In the genomic region with DNA sequence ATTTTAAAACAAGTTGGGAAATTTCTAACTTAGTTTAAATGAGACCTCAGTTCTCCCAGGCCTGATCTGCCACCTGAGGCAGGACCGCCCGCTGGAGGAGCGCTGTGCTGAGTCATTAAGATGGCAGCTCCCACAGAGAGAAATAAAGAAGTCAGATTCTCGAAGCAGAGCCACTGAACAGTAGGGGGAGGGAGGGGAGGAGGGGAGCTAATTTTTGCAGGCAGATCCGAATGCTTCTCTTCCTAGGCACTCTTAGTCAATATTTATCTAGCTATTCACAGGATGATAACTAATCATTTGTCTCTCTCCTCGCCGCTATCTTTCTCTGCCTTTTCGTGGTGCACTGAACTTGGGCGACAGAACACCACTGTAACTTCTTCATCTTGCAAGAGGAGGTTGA, we compare ENCODE assay signal across 8 mouse cellular contexts.
A peak's percentile ranks its signal among the peaks of the same experiment; 100 is the strongest.
DNase-seq lines count a peak whose midpoint lies in the region; ATAC-seq and TF ChIP-seq lines count a peak whose summit lies in the region.
"Had no signal": no experiment of that assay in that cellular context is flagged by ENCODE, and none has a peak within 500 bp of the region (broad histone marks: within the 10 kb centered on the region; RNA-seq: fewer than 3 reads in every experiment).

No protein-coding gene starts in this region.

- H3K4me1 ChIP-seq in lung, embryonic 14.5 days (ENCODE audit: insufficient read depth): no peaks in the 10 kb centered on the region
- H3K4me1 ChIP-seq in midbrain, embryonic 11.5 days (ENCODE audit: control insufficient read depth, insufficient read depth, low read length): peaks cover 4% of the 10 kb centered on the region; the same call in 1 of the 2 replicates

- H3K9ac ChIP-seq in lung, embryonic 14.5 days: no peak overlapping the region
- no peak overlapping the region for H3K9ac ChIP-seq in midbrain, embryonic 11.5 days (ENCODE audit: low read length)
- H3K9ac ChIP-seq: lung, embryonic 15.5 days had no signal

- 18% methylated on average over 9 of the region's 9 CpGs for WGBS in lung, embryonic 14.5 days
- 5% methylated on average over 9 of the region's 9 CpGs for WGBS in midbrain, embryonic 11.5 days

- H3K27me3 ChIP-seq in lung, embryonic 14.5 days (ENCODE audit: insufficient read depth, low read length): no peaks in the 10 kb centered on the region
- no peaks in the 10 kb centered on the region for H3K27me3 ChIP-seq in midbrain, embryonic 11.5 days (ENCODE audit: control insufficient read depth, insufficient read depth, low read length)
- H3K27me3 ChIP-seq: lung, embryonic 15.5 days had no signal

- H3K36me3 ChIP-seq in lung, embryonic 14.5 days (ENCODE audit: insufficient read depth): no peaks in the 10 kb centered on the region
- no peaks in the 10 kb centered on the region for H3K36me3 ChIP-seq in midbrain, embryonic 11.5 days (ENCODE audit: control insufficient read depth, insufficient read depth, low read length)
- H3K36me3 ChIP-seq: lung, embryonic 15.5 days had no signal

- TF ChIP-seq CTCF in lung, embryonic 14.5 days (IDR thresholded peaks at IDR 0.05; ENCODE audit: low read depth): no peak

- H3K4me2 ChIP-seq in lung, embryonic 14.5 days: no peak overlapping the region
- peak overlapping the region; percentile 10; the same call in 1 of the 2 replicates for H3K4me2 ChIP-seq in midbrain, embryonic 11.5 days
- H3K4me2 ChIP-seq: lung, embryonic 15.5 days had no signal

- H3K27ac ChIP-seq in lung, embryonic 14.5 days (ENCODE audit: low read depth): no peak overlapping the region
- H3K27ac ChIP-seq in midbrain, embryonic 11.5 days (ENCODE audit: low read depth, low read length): no peak overlapping the region
- H3K27ac ChIP-seq: lung, embryonic 15.5 days had no signal

- ATAC-seq in lung, embryonic 14.5 days (ENCODE audit: insufficient read depth): no peak
- peak; percentile 61; the same call in 1 of the 2 replicates for ATAC-seq in midbrain, embryonic 11.5 days (ENCODE audit: low FRiP score)

- H3K9me3 ChIP-seq in lung, embryonic 14.5 days (ENCODE audit: low read depth, low read length): no peaks in the 10 kb centered on the region
- H3K9me3 ChIP-seq in midbrain, embryonic 11.5 days (ENCODE audit: control insufficient read depth, low read length): no peaks in the 10 kb centered on the region
- H3K9me3 ChIP-seq: lung, embryonic 15.5 days had no signal

- DNase-seq in lung, embryonic 14.5 days: peak; percentile 18
- no peak for DNase-seq in lung, postnatal 10 days
- DNase-seq in embryo, embryonic 9.5 days (ENCODE audit: extremely low spot score): peak; percentile 52
- peak; percentile 87 for DNase-seq in midbrain, embryonic 11.5 days (ENCODE audit: low spot score, missing footprints)
- no peak for DNase-seq in right cerebral cortex, postnatal 25 days
- DNase-seq in thymus, postnatal 4 days: no peak
- DNase-seq in urinary bladder, postnatal 14 days (ENCODE audit: low spot score): no peak

- no peak overlapping the region for H3K4me3 ChIP-seq in lung, embryonic 14.5 days (ENCODE audit: low read depth, low read length)
- no peak overlapping the region for H3K4me3 ChIP-seq in midbrain, embryonic 11.5 days (ENCODE audit: low read depth, low read length)
- H3K4me3 ChIP-seq: lung, embryonic 15.5 days had no signal

Comparison
In these comparisons a context has a peak if more than half of its experiments do, and no peak if none do; other contexts are left out.
1. DNase-seq: peak in lung, embryonic 14.5 days (single experiment), embryo, embryonic 9.5 days (single experiment) and midbrain, embryonic 11.5 days (single experiment); none in lung, postnatal 10 days (single experiment), right cerebral cortex, postnatal 25 days (single experiment), thymus, postnatal 4 days (single experiment) and urinary bladder, postnatal 14 days (single experiment).